Mouse (Mus musculus) hindbrain, embryonic 16.5 days (tissue): ENCODE measurements around the gene Srms. TPM values are rescaled to one million over a fixed set of nuclear protein-coding genes. Genes with fewer than 3 reads are reported as not detected.

Source experiments
- ATAC-seq: fragments of 200-750 bp; cut with Nextera tagmentation; 2 replicates; pipeline ENCODE4 v1.8.0; 2017; ENCODE audit warnings: moderate TSS enrichment, moderate library complexity
- H3K27ac ChIP-seq: fragments of 300-500 bp; sonication (generic); 2 replicates; pipeline ENCODE4 v1.5.1; 2014; ENCODE audit warnings: low read depth, mild to moderate bottlenecking, control low read depth, low read length, moderate library complexity
- H3K27me3 ChIP-seq: fragments of 300-500 bp; sonication (generic); replicated peaks from 2 replicates; pipeline ENCODE4 v1.6.1; 2014; ENCODE audit warnings: low read length; ENCODE audit not compliant: control insufficient read depth, insufficient read depth
- H3K36me3 ChIP-seq: fragments of 300-500 bp; sonication (generic); 2 replicates; pipeline ENCODE4 v1.6.1; 2014; ENCODE audit warnings: mild to moderate bottlenecking, low read length, moderate library complexity, mixed read lengths; ENCODE audit not compliant: control insufficient read depth, insufficient read depth
- H3K4me1 ChIP-seq: fragments of 300-500 bp; sonication (generic); 2 replicates; pipeline ENCODE4 v1.6.1; 2014; ENCODE audit warnings: low read depth, low read length; ENCODE audit not compliant: control insufficient read depth, insufficient read depth
- H3K4me2 ChIP-seq: fragments of 300-500 bp; sonication (generic); 2 replicates; pipeline ENCODE4 v1.6.1; 2014; ENCODE audit warnings: mild to moderate bottlenecking, low read length, control low read depth, moderate library complexity
- H3K4me3 ChIP-seq: fragments of 300-500 bp; sonication (generic); 2 replicates; pipeline ENCODE4 v1.5.1; 2014; ENCODE audit warnings: mild to moderate bottlenecking, low read length, control low read depth, moderate library complexity
- H3K9ac ChIP-seq: fragments of 300-500 bp; sonication (generic); 2 replicates; pipeline ENCODE4 v1.6.1; 2014; ENCODE audit warnings: low read depth, mild to moderate bottlenecking, control low read depth, low read length, moderate library complexity
- H3K9me3 ChIP-seq: fragments of 300-500 bp; sonication (generic); 2 replicates; pipeline ENCODE4 v1.6.1; 2014; ENCODE audit warnings: mild to moderate bottlenecking, low read length, moderate library complexity; ENCODE audit not compliant: control insufficient read depth
- WGBS: fragments of 180-500 bp; shearing (Covaris S2); extraction: QIAGEN DNeasy Blood & Tissue Kit; methylation state at CpG from one replicate; pipeline ENCODE4 v1.1.7; 2014; 5-methylcytosine and 5-hydroxymethylcytosine counted together
- polyA plus RNA-seq: library from polyadenylated mRNA; unstranded; fragments of >200 nt; fragmentation: Nextera tagmentation; extraction: Ambion mirVana; gene quantifications from 2 replicates; pipeline ENCODE4 v1.2.1, GENCODE M21; 2015

Srms gene
- polyA plus RNA-seq, 1 experiment from 2014 or later: 0.21 TPM

GRCm38 (mm10) chr2:181239261-181239660 is 26.3 kb upstream of the Srms start:
- H3K27ac ChIP-seq: no peak overlapping the region
- no peaks in the 10 kb centered on the region for H3K27me3 ChIP-seq
- no peak overlapping the region for H3K4me3 ChIP-seq
- no peak for ATAC-seq
- 93% methylated on average over 9 of the region's 9 CpGs for whole genome bisulfite sequencing
- H3K4me2 ChIP-seq: no peak overlapping the region
- H3K9me3 ChIP-seq: no peaks in the 10 kb centered on the region
- no peak overlapping the region for H3K9ac ChIP-seq
- no peaks in the 10 kb centered on the region for H3K36me3 ChIP-seq
- no peaks in the 10 kb centered on the region for H3K4me1 ChIP-seq

DNA sequence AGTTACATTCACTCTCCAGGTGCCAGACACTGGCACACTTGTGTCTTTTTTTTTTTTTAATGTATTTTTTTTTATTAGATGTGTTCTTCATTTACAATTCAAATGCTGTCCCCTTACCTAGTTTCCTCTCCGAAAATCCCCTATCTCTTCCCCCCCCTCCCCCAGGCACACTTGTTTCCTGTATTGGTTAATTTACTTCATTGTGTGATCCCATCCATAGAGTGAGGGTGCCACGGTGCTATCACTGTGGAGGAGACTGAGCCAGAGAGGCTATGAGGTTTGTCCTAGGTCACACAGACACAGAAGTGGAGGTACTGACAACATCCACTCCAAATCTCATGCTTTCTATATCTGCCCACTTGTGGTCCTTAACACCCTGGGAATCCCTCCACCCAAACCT is 25.9 kb upstream of the Srms start:
- WGBS: 72% methylated on average over 2 of the region's 2 CpGs
- H3K9ac ChIP-seq: no peak overlapping the region
- H3K27ac ChIP-seq: no peak overlapping the region
- H3K4me1 ChIP-seq: no peaks in the 10 kb centered on the region
- no peak overlapping the region for H3K4me2 ChIP-seq
- H3K27me3 ChIP-seq: no peaks in the 10 kb centered on the region
- no peaks in the 10 kb centered on the region for H3K9me3 ChIP-seq
- no peaks in the 10 kb centered on the region for H3K36me3 ChIP-seq
- H3K4me3 ChIP-seq: no peak overlapping the region
- ATAC-seq: no peak

- 66% methylated on average over 10 of the region's 10 CpGs for WGBS
- Histone ChIP-seq H3K9ac (no peak overlapping the region), H3K27me3 (no peaks in the 10 kb centered on the region), H3K9me3 (no peaks in the 10 kb centered on the region), H3K4me3 (no peak overlapping the region), H3K4me1 (no peaks in the 10 kb centered on the region), H3K27ac (no peak overlapping the region), H3K36me3 (no peaks in the 10 kb centered on the region), H3K4me2 (no peak overlapping the region)
- no peak for ATAC-seq
Observed at GRCm38 (mm10) chr2:181238091-181238610, 25.2 kb upstream of the Srms start.

DNA sequence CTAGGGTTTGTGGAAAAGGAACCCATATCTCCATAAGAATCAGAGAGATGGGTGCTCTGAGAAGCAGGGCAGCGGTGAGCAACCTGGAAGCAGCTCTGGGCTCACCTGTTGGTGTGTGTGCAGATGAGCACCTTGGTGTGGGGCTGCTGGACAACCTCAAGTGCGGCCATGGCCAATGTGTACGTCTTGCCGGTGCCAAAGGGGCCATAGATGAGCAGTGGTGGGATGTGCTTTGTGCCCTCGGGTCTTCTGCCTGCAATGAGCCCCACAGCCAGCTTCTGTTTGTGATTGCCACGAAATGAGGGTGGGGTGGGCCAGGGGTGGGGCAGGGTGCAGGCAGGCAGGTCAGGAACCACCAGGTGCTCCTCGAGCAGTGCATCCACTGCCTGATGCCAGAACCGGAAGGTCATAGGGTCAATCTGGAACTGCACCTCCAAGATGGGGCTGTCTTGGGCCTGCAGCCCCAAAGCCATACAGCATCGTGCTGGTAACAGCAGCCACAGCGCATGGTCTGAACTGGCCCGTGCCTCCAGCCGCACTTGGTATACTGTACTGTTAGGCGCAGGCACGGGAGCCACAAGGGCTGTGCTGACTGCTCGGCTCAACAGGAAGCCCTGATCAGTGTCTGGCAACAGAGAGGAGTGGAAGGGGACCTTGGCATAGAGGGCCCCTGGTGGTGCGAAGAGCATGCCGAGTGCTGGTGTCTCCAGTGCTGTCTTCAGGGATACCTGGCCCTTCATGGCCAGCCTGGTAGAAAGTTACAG is 24.4 kb upstream of the Srms start:
- no peaks in the 10 kb centered on the region for H3K4me1 ChIP-seq
- no peak overlapping the region for H3K27ac ChIP-seq
- no peak overlapping the region for H3K4me3 ChIP-seq
- H3K9ac ChIP-seq: no peak overlapping the region
- WGBS: 93% methylated on average over 17 of the region's 17 CpGs
- H3K27me3 ChIP-seq: no peaks in the 10 kb centered on the region
- no peak for ATAC-seq
- H3K4me2 ChIP-seq: no peak overlapping the region
- H3K9me3 ChIP-seq: no peaks in the 10 kb centered on the region
- no peaks in the 10 kb centered on the region for H3K36me3 ChIP-seq

- H3K4me2 ChIP-seq: no peak overlapping the region
- H3K9ac ChIP-seq: no peak overlapping the region
- 88% methylated on average over 23 of the region's 23 CpGs for WGBS
- no peak for ATAC-seq
- no peak overlapping the region for H3K4me3 ChIP-seq
- H3K27ac ChIP-seq: no peak overlapping the region
- no peaks in the 10 kb centered on the region for H3K36me3 ChIP-seq
- H3K9me3 ChIP-seq: no peaks in the 10 kb centered on the region
- H3K4me1 ChIP-seq: no peaks in the 10 kb centered on the region
- H3K27me3 ChIP-seq: no peaks in the 10 kb centered on the region
Observed at GRCm38 (mm10) chr2:181235681-181236566, 22.9 kb upstream of the Srms start.

DNA sequence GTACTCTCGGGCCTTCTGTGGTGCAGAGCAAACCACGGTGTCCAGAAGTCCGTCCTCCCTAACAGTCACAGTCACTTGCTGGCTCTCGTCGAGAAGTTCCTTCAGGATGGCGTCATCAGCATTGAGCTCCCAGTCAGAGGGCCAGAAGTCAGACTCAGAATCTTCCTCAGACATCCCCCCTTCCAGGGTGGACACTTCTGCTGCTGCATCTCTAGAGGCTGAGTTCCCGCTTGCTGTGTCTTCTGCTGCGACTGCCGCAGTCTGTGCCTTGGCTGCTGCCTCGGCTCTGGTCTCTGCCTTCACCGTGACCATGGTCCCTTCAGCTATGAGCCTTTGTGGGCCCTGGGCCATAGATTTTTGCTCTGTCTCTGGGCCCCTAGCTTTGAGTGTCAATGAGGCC is 21.7 kb upstream of the Srms start:
- Histone ChIP-seq H3K27me3 (no peaks in the 10 kb centered on the region), H3K4me3 (no peak overlapping the region), H3K36me3 (no peaks in the 10 kb centered on the region), H3K9me3 (no peaks in the 10 kb centered on the region), H3K4me2 (no peak overlapping the region), H3K27ac (no peak overlapping the region), H3K4me1 (no peaks in the 10 kb centered on the region), H3K9ac (no peak overlapping the region)
- no peak for ATAC-seq
- 91% methylated on average over 11 of the region's 11 CpGs for WGBS

GRCm38 (mm10) chr2:181233443-181233842 is 20.5 kb upstream of the Srms start:
- Histone ChIP-seq H3K4me3 (no peak overlapping the region), H3K9me3 (no peaks in the 10 kb centered on the region), H3K27ac (no peak overlapping the region), H3K27me3 (no peaks in the 10 kb centered on the region), H3K4me2 (no peak overlapping the region), H3K9ac (no peak overlapping the region), H3K4me1 (no peaks in the 10 kb centered on the region), H3K36me3 (no peaks in the 10 kb centered on the region)
- WGBS: 92% methylated on average over 15 of the region's 15 CpGs
- ATAC-seq: no peak

GRCm38 (mm10) chr2:181231171-181231570 is 18.2 kb upstream of the Srms start:
- ATAC-seq: no peak
- no peak overlapping the region for H3K27ac ChIP-seq
- H3K27me3 ChIP-seq: no peaks in the 10 kb centered on the region
- H3K9ac ChIP-seq: no peak overlapping the region
- H3K36me3 ChIP-seq: no peaks in the 10 kb centered on the region
- no peaks in the 10 kb centered on the region for H3K9me3 ChIP-seq
- H3K4me3 ChIP-seq: no peak overlapping the region
- whole genome bisulfite sequencing: 78% methylated on average over 20 of the region's 20 CpGs
- H3K4me2 ChIP-seq: no peak overlapping the region
- H3K4me1 ChIP-seq: no peaks in the 10 kb centered on the region

DNA sequence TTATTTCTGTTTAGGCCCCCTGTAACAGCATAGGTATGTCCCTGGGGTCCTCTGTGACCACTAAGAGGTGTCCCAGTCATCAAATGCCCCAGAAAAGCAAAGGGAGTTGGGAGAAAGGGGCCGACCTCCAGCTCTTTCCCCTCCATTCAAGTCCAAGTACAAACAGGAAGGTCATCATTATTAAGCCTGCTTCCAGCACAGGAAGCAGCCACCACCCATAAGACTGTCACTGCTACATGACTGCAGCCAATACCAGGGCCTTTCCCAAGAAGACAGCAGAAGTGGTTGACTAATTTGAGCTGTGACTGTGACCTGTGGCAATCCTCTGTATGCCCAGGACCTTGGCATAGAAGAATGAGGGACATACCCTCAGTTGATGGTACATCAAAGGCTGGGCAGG is 15.3 kb upstream of the Srms start:
- ATAC-seq: no peak
- H3K36me3 ChIP-seq: no peaks in the 10 kb centered on the region
- H3K4me2 ChIP-seq: no peak overlapping the region
- no peaks in the 10 kb centered on the region for H3K9me3 ChIP-seq
- no peak overlapping the region for H3K4me3 ChIP-seq
- no peak overlapping the region for H3K9ac ChIP-seq
- H3K27ac ChIP-seq: no peak overlapping the region
- 86% methylated on average over 1 of the region's 1 CpGs for WGBS
- H3K27me3 ChIP-seq: no peaks in the 10 kb centered on the region
- H3K4me1 ChIP-seq: no peaks in the 10 kb centered on the region
